Mouse (Mus musculus): ENCODE data around the gene Cnst.
A peak's percentile ranks its signal among the peaks of the same experiment; 100 is the strongest.

The Cnst gene

DNA sequence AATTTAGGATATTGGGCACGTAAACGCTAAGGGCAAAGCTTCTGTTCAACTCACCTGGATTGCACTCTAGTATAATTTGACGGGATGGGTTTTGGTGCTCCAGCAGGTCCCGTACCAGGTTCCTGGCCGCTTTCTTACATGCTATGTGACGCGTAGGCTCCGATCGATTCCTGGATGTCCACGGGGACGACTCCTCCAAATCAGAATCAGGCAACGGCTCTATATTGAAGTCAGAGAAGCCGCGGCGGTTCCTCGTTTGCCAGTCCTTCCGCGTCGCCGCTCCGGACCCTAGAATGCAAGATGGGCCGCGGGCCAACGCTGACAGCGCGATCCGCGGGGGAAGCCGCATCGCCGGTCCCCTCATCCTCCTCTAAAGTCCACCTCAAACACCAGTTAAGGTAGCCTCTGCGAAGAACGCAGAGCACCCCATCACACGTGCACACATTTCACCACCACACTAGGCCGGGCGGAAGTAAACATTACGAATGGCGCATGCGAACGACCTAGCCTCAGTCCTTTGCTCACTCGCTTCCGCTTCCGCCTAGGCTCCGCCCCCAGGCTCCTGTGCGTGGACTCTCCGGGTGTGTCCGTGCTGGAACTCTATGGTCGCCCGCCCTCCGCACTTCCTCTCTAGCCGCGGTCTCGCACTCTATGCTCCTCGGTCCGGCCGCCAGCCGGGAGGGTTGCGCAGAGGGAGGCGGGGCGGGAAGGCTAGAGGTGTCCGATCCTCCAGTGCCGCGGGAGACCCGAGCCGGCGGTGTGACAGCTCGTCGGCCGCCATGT, at the start of gene Cnst, which contains the start of gene Tfb2m:
Gene Cnst, plus strand, starts transcription at position 603 of the 783 bp plus-strand sequence.
Gene Tfb2m, minus strand, starts transcription at position 500 of the 783 bp plus-strand sequence.
- peak; percentile 99 for DNase-seq (ENCODE audit: low spot score in 2 of 2)

DNA sequence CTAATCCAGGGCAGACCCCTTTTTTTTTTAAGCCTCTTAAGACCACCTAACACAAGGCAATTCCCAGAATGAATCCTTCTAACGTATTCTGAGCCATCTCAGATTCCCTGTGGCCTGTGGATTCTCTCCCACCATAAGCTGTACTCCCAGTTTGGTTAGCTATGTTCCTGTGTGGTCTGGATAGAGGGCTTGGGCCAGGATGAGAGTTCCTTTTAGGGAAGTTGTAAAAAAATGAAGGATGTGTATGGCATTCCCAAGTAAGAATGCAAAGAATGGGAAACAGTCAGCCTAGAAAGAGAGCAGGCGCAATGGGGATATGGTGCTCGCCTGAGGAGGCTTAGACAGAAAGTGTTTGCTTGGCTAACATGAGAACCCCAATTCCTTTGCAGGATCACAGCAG, 46.9 kb upstream of the Cnst start:
- DNase-seq (ENCODE audit: low spot score in 2 of 2) = no peak

DNA sequence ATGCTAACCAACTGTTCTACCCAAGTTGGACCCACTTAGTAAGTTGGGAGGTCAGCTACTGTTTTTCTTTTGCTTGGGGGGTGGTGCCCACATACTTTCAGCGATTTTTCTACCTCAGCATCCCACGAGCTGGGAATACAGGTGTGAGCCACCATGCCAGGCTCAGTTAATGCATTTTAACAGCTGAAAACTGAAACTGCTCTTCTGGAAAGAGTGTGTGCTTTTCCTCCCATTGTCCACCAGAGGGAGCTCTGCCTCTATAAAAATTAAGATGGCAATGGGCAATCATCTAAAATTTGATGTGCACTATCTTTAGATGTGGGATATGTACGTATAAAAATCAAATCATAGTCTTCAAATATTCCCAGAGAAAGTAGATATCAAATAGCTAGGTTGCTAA, 43.6 kb upstream of the Cnst start:
- DNase-seq (ENCODE audit: low spot score in 2 of 2) = no peak

DNA sequence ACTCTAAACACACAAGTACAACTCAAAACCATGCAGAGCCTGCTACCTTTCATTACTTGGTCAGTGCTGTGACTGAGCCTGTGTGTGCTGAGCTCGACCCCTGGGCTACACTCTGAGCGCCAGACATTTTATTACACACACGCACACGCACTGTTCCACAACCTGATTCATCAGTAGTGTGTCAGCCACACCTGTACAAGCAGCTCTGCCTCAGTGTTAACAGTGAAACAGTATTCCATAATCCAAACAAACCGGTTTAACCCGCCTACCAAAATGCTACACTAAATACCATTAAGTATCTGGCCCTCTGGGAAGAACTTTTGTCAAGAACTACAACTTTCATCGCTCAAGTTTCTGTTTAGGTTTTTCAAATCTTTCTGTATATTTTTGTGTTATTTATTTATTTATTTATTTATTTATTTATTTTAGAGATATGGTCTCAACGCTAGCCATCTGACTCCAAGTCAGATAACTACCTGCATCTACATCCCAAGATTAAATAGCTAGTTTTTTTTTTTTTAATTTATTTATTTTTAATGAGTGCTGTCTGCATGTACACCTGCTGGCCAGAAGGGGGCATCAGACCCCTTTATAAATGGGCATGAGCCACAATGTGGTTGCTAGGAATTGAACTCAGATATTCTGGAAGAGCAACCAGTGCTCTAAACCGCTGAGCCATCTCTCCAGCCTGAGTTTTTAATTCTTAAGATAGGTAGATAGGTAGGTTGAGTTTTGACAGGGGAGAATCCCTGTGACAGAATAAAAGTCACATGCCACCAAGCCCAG, 39.4 kb upstream of the Cnst start:
- DNase-seq (ENCODE audit: low spot score in 2 of 2) = peak in 1 of 2 experiments; percentile 6

DNA sequence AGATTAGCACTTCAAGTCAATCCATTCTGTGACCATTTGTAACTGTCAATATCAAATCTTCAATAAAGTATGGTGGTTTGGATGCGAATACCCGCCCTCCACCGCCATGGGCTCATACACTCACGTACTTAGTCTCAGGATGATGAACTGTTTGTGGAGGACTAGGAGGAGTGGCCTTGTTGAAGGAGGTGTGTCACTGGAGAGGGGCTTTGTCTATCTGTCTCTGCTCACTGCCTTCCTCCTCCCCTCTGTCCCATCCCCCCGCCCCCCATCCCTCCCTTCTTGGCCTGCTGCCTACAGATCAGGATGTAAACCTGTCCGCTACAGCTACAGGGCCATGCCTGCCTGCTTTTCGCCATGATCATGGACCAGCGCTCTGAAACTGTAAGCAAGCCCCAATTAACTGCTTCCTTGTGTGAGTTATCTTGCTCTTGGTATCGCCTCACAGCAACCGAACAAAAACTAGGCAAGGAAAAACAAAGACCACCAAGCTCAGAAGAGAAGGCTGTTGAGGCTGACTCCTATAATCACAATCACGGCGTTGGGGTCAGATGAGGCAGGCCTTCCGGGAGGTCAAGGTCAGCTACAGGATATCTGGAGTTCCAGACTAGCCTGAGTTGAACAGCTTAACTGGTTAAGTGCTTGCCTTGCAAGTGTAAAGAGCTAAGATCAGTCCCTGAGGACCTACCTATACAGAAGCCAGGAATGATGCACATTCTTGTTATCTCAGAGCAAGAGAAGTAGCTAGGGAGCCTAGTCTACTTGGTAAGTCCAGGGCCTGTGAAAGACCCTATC, 35.4 kb upstream of the Cnst start:
- DNase-seq (ENCODE audit: low spot score in 2 of 2) = no peak

DNA sequence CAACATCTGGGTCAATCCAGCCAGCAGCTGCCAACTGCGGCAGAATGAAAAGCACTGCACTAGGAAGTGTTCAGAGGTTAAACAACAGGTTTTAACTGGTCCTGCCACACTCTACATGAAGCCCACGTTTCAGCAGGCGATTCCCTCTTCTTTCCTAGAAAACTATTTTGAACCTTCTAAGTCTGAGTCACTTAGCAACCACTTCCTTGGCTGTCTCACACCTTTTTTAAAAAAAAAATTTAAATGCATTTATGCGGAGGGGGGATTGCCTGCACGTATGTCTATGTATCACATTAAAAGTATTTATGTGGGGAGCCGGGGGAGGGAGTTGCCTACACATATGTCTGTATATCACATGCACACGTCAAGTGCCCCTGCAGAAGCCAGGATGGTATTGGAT, 34.3 kb upstream of the Cnst start:
- no peak for DNase-seq (ENCODE audit: low spot score in 2 of 2)

DNA sequence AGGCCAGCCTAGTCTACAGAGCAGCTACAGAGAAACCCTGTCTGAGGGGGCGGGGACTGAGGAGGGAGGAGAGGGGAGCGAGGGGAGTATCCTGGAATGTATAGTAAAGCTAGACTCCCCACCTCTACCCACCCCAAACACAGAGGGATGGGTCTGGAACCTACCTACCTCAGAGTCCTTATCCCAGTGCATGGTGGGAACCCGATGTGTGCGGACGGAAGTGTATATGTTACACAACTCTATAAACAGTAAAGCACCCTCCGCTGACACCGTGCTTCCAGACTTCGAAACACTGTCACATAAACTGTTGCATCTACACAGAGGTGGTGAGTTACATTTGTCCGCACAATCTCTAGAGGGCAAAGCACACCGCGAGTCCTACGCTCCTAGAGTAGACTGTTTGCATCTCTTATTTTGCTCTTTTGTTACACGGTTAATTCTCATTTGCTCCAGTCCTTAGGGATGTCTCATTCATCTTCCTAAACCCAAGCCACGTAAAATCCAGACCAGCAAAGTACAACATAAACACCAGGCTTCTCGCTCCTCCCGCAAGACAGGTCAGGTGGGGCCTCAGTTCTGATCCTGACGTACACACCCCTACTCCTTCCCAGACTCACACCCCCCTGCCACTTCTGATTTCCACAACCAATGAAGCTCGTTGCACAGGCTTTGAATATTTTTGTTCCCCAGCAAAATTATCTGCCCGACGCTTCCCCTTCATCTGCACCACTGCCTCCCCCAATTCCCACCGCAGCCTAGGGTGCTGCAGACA, 29.0 kb upstream of the Cnst start:
- DNase-seq (ENCODE audit: low spot score in 2 of 2) = no peak

DNA sequence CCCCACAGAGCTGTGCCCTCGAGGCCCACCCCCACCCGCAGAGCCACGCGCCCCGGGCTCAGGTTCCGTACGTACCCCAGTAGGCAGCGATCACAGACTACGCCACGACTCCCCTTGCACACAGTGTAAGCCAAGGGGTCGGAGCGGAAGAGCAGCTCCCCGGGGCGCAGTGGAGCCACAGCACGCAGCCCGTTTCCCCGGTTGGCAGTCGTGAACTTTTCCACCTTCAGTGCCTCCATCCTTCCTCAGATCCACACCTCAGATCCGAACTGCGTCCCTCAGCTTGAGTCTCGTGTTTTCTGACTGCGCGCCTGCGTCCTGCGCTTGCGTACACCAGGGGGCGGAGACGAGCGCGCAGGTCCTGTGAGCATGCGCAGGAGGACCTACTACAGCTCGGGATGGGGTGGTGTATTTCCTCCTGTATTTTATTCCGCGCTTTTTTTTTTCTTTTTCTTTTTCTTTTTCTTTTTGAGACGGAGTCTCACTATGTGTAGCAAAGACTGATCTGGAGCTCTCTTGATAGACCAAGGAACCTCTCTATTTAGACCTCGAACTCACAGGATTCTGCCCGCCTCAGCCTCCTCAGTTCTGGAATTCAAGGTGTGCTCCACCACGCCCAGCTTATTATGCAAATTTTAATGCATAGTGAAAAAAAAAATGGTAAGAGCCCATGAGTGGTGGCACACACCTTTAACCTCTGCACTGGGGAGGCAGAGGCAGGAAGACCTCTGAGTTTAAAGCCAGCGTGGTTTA, 28.3 kb upstream of the Cnst start, which contains the start of gene Smyd3:
Gene Smyd3, minus strand, starts transcription at position 329 of the 753 bp plus-strand sequence.
- DNase-seq (ENCODE audit: low spot score in 2 of 2) = peak; percentile 82 to 84

DNA sequence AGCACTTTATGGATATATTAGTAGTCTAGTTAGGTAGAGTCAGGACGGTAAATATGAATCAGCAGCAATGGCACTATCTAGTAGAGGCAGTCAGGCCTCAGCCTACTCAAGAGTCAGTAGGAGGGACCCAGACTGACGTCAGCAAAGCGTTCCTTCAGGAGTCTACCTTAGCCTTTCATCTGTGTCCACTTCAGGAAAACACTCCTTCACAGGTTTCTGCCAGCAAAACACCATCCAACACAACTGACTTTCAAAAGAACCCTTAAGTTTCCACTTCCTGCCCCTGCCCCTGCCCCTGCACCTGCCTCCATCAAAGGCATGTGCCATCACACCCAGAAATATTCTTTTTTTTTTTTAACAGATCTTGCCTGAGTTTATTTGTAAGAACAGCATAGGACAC, 26.3 kb upstream of the Cnst start:
- DNase-seq (ENCODE audit: low spot score in 2 of 2) = no peak

DNA sequence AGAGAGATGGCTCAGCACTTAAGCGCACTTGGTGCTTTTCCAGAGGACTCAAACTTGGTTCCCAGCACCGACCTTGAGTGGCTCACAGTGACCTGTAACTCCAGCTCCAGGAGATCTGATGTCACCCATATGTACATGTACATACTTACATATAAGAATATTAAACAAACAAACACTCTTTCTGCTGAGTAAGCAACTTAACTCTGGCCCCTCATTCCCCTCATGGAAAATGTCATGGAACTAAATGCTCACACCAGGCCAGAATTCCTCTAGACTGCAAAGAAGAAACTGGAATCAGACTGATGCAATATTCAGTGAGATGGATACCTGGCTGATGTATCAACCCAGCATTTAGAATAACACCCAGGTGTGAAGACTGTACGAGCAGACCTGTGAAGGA, 7.1 kb upstream of the Cnst start:
- DNase-seq (ENCODE audit: low spot score in 2 of 2) = no peak

DNA sequence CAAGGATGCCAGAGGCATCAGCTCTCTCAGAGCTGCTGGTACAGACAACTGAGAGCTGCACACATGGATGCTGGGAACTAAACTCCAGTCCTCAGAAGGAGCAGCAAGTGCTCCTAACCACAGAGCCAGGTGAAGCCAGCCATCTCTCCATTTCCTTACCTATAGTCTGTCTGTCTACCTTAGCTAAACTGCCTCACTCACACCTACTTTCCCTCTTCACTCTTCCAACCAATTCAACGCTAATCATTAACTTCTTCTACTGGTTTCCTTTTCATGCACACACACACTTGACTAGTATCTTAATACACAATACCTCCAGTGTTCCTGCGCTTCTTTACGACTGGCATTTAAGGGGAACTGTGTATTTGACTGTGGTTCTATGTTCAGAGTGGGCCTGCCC, 6.3 kb upstream of the Cnst start:
- DNase-seq (ENCODE audit: low spot score in 2 of 2) = no peak

DNA sequence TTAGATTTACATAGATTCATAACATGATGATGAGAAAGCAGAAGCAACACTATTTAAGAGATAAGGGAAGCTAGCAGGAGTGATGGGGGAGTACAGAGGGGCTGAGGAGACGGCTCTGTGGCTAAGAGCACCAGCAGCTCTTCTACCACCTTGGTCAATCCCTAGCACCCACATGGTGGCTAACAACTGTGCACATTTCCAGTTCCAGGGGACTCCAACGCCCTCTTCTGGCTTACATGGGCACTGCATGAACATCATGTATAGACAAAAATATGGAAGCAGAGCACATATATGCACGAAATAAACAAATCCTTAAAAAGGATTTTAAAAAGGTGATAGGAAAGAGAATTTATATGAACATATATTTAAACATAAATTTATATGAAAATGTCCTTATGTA, 4.7 kb upstream of the Cnst start:
- DNase-seq (ENCODE audit: low spot score in 2 of 2) = no peak

DNA sequence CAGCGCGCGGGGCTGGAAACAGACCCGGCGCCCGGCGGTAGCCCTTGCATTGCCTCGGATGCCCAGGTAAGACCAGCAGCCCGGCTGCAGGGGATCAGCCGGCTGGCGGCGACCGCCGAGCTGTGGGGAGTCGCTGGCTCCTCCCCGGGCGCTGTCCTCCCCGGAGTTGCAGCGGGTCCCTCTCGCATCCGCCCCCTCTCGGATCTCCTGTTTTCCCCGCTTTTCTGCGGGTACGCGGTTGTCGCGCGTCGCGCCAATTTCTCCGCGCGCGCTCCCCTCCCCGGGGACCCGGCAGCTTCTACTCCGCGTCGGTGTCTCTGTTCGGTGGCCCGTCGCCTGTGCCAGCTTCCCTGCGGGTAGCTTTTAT, 364 bp downstream of the Cnst start:
- no peak for DNase-seq (ENCODE audit: low spot score in 2 of 2)

DNA sequence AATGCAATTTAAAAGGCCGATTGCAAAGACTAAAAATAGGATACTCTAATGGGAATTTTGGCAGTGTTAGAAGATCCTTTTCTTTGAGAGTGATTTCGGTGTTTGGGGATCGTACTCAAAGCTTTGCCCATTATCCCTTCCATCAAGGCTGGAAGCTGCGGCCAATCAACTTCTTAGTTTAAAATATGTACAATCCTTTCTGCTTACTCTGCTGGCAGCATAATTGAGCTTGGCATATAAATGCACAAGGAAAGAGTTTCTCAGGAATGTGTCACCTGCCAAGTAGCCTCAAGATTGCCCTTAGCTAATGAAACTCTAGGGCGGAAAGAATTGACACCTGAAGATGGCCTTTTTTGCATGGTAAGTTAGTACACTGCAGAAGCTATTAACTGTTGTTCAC, 1.0 kb downstream of the Cnst start:
- DNase-seq (ENCODE audit: low spot score in 2 of 2) = no peak

DNA sequence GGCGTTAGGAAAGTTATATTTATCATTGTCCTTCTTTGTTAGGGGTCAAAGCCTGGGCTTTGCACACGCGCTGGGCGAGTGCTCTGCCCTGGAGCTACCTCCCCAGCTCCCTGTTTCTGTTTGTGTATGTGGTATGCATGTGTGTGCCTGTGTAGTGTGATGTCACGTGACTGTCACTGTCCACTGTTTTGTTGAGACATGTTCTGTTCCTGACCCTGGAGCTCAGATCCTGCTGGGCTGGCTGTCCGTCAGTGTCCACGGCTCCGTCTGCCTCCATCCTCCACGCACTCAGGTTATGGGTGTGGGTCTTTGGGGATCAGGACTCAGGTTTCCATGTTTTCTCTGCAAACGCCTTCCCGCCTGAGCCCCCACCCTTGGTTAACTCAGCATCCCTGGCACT, 2.0 kb downstream of the Cnst start:
- no peak for DNase-seq (ENCODE audit: low spot score in 2 of 2)

DNA sequence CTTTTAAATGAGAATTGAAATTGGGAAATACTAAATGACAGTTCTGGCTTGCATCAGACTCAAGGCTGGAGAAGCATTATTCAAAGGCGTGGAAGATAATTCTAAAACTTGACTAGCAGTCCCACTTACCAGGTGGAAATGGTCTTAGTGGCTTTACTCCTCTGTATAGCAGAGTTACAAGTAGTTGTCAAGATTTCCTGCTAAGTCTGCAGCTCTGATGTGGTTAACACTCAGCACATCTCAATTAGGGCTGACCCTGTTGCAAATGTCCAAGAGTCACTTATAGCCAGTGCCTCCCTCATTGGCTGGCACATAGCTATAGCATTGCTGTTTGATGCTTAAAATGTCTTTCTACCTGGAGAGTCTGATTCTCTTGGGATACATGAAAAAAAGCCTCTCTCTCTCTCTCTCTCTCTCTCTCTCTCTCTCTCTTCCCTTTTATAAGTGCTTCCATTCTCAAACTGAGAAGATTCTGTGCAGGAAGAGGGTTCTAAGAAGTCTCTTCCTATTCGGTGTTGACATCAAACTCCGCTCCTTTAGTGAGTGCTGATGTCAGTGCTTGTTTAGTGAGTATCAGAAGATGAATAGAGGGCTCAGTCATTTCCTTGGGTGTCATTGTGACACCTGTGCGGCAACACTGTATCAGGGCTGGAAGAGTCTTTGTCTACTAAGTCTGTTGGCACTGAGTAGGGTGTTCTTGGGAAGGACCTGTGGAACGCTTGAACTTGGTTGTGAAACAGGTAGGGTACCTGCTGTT, 3.0 kb downstream of the Cnst start:
- no peak for DNase-seq (ENCODE audit: low spot score in 2 of 2)

DNA sequence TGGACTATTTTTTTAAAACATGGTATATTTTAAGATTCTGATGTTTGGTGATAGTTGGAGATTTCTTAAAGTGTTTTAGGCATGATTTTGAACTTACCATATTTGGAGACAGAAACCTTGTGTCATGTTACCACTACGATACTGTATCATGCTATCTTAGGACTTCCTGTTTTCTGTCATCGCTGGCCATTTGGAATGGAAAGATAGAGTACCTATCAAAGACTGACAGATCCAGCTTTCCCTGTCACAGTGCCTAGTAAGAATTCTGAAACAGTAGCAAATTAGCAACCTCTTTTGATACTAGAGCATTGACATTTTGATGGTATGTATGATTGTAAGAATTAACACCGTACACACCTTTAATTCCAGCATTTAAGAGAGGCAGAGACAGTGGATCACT, 5.2 kb downstream of the Cnst start:
- DNase-seq (ENCODE audit: low spot score in 2 of 2) = peak in 1 of 2 experiments; percentile 39

DNA sequence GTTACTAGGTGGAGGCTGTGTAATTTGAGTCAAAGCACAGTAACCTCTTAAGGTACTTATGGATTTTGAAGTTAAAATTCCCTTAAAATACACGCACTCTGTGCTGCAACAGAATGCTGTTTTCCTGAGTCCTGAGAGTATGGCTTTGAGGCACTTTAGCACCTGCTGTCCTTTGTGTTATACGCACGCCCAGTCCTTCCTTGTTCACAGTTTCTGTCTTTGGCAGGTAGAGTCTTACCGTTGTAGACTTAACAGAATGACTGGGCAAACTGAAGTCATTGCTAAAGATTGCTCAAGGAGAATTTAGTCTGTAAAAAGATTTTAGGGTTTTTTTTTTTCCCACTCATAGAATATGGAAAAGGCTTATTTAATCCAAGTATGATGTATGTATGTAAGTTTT, 5.8 kb downstream of the Cnst start:
- DNase-seq (ENCODE audit: low spot score in 2 of 2) = no peak

DNA sequence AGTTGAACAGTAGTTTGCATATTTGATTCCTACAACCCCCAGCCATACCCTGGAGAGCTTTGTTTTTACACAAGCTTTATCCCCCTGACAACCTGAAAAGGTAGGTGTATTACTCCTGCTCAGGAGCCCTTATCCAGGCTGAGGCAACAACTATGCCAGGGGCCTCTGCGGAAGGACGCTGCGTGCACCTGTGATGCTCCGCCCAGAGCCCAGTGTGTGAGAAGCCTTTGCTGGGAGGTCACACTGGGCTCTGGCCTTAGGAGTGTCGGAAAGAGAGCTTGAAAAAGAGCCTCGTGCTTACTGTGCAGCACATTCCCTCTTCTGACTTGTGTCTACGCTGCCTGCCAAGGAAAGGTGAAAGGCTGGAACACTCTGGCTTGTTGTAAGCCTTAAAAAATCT, 6.6 kb downstream of the Cnst start:
- no peak for DNase-seq (ENCODE audit: low spot score in 2 of 2)
